Mouse (Mus musculus) retina, embryonic 14.5 days (tissue): ENCODE measurements around the gene Gid8.
"Not testable (repeated sequence)": the region's sequence is repeated elsewhere in the genome, so short reads cannot be mapped to it uniquely, and the experiment has no call there.

ENCODE experiments used
- DNase-seq: peaks from one replicate; pipeline ENCODE4 v3.0.0-alpha.2; 2015; ENCODE audit warnings: low spot score

The Gid8 gene

DNA sequence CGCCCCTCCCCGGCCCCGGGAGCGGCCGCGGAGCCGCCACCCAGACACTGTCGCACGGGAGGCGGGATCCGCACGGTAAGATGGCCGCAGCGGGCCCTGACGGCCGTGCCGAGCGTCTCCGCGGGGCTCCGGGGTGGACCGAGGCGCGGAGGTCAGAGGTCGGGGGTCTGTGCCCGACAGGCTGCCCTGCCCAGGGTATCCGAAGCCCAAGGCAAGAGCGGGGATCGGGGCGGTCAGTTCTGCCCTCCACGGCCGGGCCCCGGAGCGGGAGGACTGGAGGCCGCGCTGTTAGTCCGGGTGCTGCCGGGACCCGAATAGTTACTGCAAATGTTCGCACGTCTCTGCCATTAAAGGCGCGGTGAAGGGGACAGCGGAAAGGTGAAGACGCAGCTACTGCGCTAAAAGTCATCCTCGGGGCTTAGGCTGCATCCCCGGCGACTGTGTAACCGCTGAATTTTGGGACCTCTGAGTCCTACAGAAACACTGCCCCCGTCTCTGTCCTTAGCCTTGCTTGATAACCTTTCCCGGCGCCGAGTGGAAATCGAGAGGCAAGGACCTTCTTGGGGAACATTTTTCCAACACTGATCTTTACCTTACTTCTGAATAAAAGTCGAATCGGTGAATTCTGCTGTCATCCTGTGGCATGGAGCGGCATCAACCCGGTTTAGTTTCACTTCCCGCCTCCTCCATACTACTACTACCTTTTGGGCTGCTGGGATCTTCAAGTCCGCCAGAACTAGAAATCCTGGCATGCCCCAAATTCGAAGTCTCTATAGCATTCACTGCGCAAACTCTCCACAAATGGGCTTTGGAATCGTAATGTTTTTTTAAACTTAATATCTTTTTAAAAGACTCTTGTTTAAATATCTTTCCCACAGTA lies 599 bp downstream of the Gid8 start:
- DNase-seq: no peak

DNA sequence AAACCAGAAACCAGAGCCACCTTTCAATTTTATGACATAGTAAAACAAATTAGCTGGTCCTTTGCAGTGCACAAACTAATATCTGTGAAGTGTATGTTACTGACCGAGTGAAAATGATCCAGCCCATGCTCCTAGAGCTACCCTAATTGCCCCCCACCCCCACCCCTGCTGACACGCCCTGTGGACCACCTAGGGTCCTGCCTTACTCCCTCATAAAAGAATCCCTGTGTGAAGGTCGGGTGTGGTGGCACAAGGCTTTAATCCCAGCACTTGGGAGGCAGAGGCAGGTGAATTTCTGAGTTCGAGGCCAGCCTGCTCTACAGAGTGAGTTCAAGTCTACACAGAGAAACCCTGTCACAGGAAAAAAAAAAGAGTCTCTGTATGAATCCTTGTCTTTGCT lies 1.6 kb downstream of the Gid8 start:
- DNase-seq: no peak

- no peak for DNase-seq
Observed at GRCm38 (mm10) chr2:180712037-180712689, 2.2 kb downstream of the Gid8 start.

- DNase-seq: not testable (repeated sequence)
Observed at GRCm38 (mm10) chr2:180722748-180723147, 12.8 kb downstream of the Gid8 start.

DNA sequence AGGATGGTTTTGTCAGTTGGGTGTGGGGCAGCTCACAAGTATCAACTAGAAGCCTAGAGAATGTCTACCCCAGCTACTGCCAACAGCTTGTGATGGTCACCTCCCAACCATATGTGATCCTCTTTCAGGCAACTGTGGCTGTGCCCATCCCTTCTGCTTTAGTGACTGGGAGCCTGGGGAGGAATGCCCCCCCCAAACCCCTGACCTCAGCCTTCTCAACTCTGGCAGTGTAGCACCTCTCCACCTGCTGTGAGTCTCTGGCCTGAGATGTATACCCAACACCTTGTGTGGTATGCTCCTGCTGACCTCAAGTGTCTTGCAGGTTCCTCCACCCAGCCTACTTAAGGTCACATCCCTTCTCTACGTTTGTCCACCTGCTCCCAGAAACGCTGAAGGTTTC lies 13.9 kb downstream of the Gid8 start:
- no peak for DNase-seq

DNA sequence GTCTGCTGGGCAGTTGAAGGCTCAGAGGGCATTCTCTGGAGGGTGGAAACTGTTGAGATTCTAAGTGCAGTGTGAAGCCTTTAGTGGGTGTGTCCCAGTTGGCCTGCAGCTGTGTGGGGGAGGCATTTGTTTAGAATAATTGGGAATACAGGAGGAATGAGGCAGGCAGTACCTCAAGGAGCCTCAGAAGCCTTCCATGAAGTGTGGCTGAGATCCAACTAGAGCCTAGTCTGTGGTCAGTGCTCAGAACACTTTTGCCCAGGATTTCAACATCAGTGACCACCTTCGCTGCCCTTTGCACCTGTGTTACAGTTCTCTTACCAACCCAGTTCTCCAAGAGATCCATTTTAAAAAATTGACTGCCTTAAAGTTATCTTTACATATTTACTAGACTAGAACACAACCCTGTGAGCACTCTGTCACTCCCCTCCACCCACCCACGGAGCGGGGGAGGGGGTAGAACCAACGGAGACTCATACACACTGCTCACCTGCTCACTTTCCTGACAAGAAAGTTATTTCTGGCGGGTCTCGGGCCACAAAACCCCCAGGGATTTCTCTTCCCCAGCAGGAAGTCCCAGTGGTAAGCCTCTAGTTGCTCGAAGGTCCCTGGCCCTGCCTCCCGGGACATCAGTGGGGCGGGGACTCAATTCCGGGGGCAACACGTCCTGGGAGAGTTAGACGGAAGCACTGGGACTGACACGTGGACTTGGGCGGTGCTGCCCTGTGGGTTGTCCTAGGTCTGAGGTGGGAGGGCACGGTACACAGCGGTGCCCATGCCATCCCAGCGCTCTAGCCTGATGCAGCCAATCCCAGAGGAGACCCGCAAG lies 14.9 kb downstream of the Gid8 start, which contains the start of gene Slc17a9:
TSS of gene Slc17a9 (plus strand) at position 679 of the 829 bp plus-strand sequence.
- DNase-seq: no peak

DNA sequence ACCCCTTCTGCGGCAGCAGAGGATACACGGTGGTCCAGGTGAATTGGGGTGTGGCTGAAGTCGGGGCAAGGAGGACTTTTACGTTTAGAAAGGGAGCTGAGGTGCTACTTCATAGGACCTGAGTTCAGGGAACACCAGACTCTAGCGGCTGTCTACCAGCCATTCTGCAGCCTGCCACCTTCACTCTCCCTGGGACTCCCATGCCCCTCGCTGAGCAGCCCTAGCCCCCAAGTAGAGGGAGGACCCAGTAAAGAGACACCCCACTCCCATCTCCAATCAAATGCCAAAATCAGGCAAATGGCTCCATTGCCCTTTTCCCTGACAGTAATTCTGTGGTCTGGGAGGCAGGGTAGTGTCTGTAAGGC lies 15.5 kb downstream of the Gid8 start:
- no peak for DNase-seq

DNA sequence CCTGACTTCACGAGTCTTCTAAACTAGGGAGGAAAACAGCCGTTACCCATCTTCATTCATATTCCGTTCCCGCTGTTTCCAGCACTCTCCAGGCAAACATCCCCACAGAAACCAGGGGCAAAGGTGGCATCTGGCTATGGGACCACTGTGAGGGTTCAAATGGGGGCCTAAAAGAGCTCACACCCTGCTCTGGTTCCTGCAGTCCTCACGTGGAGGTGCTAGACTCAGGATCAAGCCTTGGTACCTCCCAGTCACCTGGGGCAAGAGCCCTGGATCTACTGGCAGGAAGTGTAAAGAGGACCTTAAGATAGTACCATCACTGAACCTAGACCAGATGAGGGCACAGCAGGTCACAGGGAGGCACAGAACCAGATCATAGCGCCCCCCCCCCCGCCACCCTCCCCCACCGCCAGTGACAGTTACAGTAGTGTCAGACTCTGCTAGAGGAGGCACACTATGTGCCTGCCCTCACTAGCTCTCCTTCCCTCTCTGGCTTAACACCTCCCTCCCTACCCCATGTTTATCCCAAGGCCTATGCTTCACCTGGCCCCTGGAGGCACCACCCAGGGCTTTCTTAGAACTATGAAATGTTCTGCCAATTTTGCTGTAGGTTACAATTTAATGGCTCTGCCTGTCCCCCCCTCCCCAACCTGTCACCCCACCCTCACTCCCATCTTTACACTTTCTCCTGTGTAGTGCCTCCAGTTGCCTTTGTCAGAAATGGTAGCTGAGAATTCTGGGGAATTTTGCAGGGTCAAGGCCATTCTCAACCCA lies 16.1 kb downstream of the Gid8 start:
- no peak for DNase-seq

DNA sequence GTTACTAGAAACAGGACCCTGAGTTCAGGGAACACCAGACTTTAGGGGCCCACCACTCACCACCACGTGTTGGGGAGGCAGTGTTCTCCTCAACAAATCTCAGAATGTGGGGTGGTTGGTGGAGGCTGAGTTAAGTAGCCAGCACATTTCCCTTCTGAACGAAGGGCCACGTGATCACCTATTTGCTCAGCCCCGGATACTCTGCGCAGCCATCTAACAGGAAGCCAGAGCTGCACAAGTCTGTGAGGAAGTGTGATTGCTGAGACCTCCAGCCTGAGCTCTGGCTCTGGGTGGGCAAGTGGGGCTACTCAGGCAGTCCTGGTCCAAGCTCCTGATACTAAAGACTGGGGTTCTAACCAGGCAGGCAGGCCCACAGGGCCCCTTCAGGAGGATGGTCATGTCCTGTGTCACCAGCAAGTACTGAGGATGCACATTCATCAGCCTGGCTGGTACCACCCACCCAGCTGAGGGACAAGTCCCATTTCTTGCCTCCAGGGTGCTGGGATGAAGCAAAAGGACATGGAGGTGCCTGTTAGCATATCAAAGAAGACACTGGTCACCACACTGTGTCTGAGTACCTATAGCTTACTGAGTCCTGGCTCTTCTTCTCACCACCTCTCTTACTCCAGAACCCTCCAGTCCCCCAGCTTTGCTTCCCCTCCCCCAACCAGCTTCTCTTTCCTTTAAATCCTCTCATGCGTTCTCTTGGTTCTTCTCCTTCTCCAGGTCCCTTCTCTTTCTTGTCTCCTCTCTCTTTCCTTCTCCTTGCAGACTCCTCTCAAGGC lies 16.9 kb downstream of the Gid8 start:
- DNase-seq: no peak

DNA sequence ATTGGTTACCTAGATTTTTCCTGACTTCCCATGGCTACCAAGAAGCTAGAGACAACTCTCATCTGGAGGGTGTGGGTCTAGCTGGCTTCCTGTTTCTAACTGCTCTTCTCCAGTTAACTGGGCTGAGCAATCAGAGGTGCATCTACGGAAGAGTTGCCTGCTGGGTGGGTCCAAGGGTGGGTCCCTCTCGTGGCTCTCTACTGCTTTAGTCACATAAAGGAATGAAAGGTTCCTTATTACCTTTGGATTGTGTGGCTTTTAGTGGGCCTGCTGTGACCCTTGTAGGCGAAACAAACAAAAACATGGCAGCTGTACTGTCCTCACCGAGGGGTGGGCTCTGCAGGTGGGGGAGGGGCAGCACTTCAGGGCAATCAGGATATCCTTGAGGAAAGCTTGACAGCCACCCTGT lies 17.7 kb downstream of the Gid8 start:
- no peak for DNase-seq

GRCm38 (mm10) chr2:180731036-180731435 lies 21.1 kb downstream of the Gid8 start:
- no peak for DNase-seq

- no peak for DNase-seq
Observed at GRCm38 (mm10) chr2:180731984-180732383, 22.1 kb downstream of the Gid8 start.

DNA sequence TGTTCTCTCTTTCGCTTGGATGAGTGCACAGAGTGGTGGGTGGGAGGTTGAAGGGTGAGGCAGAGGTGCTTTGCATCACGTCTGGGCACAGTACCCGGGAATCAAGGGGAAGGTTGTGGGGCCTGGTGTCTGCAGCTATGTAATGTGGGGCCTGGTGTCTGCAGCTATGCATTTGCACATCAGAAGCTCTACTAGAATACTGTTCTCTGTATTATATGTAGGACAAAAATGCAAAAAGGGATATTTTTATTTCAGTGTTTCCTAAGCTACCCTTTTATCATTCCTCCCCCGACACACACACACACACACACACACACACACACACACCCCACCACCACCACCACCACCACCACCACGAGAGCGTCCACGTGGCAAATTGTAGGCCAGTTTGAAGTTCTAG lies 25.3 kb downstream of the Gid8 start:
- no peak for DNase-seq

DNA sequence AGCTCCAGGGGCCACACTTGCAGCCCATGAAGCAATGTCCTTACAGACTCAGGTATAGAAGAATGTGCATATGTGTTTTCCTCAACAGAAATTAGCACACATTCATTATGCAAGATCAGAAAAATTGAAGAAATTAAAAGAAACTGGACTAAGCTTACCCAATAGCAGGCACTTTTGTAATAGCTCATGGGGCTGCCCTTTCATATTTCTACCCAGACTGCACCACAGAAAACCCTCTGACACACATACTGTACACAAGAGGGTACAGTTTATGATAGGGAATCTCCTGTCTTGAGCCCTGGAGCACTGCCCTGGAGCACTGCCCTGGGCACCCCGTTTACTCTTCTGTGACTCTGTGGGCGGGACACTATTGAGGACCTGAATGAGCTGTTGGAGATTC lies 28.1 kb downstream of the Gid8 start:
- no peak for DNase-seq

- DNase-seq: no peak
Observed at GRCm38 (mm10) chr2:180740349-180740748, 30.4 kb downstream of the Gid8 start.

DNA sequence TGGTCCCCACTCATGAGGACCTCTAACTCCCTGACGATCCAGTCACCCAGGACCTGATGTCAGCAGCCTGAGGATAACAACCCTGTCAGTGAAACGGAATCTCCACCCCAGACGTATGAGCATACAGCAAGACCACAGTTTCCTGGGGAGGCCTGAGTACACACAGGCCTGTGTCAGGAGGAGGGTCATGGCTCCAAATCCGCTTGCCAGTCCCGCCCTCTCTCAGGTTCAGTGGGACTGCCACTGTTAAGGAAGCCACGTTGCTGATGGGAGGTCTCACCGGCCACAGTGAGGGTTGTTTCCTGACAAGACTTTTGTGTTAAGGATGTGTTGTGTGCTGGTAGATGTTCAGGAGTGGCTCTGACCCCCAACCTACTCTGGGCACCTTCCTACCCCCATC lies 31.5 kb downstream of the Gid8 start:
- no peak for DNase-seq

DNA sequence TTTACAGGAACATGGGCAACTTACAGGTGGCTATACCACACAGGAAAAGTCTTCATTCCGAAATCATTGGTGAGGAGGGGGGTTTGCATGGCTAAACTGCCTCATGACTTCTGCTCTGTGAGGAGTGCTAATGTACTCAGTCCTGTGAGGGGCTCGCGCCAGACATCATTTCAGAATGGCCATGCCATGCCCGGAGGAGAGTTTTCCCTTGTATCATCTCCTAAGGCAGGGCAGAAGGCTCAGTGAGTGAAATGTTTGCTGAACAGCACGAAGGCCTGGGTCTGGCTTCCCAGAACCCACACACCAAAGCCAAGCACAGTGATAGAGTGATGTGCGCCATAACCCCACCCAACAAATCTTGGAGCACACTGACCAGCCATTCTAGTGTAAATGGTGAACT lies 32.9 kb downstream of the Gid8 start:
- no peak for DNase-seq

DNA sequence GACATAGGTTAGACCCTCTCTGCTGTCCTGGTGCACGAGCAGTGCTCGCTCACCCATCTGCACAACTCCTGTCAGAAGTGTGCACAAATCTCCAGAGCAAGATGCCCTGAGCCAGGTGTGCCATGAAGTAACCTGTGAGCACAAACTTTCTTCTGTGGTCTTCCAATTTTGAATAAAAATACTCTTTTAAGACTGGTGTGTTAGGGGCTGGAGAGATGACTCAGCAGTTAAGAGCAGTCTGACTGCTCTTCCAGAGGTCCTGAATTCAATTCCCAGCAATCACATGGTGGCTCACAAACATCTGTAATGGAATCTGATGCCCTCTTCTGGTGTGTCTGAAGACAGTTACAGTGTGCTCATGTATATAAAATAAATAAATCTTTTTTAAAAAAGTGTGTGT lies 33.4 kb downstream of the Gid8 start:
- no peak for DNase-seq

GRCm38 (mm10) chr2:180745248-180745927 lies 35.5 kb downstream of the Gid8 start:
- peak; percentile 96 for DNase-seq

- DNase-seq: no peak
Observed at GRCm38 (mm10) chr2:180746569-180747192, 36.8 kb downstream of the Gid8 start.
